Mouse (Mus musculus): ENCODE measurements around the gene Abcf2. TPM values are rescaled to one million over a fixed set of nuclear protein-coding genes. Genes with fewer than 3 reads are reported as not detected.

Gene Abcf2
- total RNA-seq, 2 experiments from 2014 or later: 44.2 to 47.5 TPM

- intact Hi-C loops (cut with DNase I): no loop called here
- no peak for DNase-seq
Observed at GRCm38 (mm10) chr5:24535731-24536130, 41.5 kb downstream of the Abcf2 start.

DNA sequence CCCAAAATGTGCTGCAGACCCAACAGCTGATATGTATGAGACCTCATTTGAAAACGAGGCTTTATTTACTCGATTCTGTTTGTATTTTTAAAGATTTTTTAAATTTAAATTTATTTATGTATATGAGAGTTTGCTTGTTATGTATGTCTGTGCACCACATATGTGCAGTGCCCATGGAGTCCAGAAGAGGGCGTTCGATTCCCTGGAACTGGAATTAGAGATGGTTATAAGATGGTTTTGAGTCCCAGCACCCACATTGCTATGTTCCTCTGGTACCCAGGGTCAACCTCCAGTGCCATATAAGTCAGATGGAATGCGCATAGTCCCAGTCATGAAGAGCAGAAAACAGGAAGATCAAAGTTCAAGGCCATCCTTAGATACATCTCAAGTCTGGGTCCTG, 43.0 kb downstream of the Abcf2 start:
- intact Hi-C loops (cut with DNase I): loop anchor here (5.0 kb wide), 1 partner anchor 118 kb away; no protein-coding TSS in a partner anchor

GRCm38 (mm10) chr5:24533391-24533790, 43.9 kb downstream of the Abcf2 start:
- intact Hi-C loops (cut with DNase I): loop anchor here (5.0 kb wide), 1 partner anchor 119 kb away; no protein-coding TSS in a partner anchor
- no peak for DNase-seq

More for the DNA sequence above, 43.0 kb downstream of the Abcf2 start:
- no peak for DNase-seq

DNA sequence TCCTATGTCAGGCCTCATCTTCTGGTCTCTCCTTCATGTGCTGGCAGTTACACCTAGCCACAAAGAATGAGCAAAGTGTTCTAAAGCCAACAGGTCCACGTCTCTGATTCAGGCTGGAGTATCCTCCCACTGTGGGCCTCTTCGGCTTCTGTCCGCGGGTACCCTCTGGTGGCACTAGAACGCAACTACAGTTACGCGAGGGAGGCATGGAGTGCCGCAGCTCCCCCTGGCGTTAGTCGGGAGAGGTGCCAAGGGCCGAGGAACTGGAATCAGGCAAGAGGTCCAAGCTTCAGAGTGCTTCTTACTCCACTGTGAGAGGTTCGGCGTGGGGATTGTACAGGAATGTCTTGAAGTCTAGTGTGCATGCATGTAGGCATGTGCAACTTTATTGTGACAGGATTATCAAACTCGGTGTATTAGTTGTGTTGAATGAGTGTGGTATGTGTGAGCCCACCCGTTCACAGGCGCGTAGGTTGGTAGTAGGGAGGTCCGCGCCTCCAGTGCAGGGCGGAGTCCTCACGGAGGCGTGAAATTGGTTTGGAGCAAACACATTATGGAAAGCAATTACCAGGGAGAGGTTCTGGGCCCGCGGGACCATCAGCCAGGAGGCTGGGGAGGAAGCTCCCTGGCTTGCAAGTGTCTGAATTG, 47.1 kb downstream of the Abcf2 start:
- peak; percentile 94 to 98 for DNase-seq
- intact Hi-C loops (cut with DNase I): loop anchor here (1.0 to 5.0 kb wide), 3 partner anchors 47 to 122 kb away; no protein-coding TSS in a partner anchor

GRCm38 (mm10) chr5:24527780-24528179, 49.5 kb downstream of the Abcf2 start:
- intact Hi-C loops (cut with DNase I): no loop called here
- no peak for DNase-seq

DNA sequence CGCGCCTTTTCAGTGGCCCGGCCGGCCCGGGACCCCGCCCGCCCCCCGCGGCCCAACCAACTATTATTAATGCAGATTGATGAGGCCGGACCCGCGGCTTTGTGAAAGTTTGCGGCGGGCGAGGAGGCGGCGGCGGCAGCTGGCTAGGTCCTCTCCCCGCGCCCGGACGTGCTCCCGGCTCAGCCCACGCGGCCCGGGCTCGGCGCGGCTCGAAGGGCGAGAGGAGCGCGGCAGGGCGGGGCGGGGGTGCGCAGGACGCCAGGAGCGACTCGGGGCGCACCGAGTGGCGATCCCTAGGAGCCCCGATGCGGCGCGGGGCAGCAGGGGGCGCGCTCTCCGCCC, 50.4 kb downstream of the Abcf2 start, which contains the start of gene Gbx1:
Gene Gbx1 (minus strand): TSS at position 314 of the 342 bp plus-strand sequence.
- peak; percentile 36 to 41 for DNase-seq
- intact Hi-C loops (cut with DNase I): no loop called here

- intact Hi-C loops (cut with DNase I): no loop called here
- no peak for DNase-seq
Observed at GRCm38 (mm10) chr5:24526190-24526888, 50.9 kb downstream of the Abcf2 start.

- intact Hi-C loops (cut with DNase I): no loop called here
Observed at GRCm38 (mm10) chr5:24525360-24526189, 51.7 kb downstream of the Abcf2 start.

DNA sequence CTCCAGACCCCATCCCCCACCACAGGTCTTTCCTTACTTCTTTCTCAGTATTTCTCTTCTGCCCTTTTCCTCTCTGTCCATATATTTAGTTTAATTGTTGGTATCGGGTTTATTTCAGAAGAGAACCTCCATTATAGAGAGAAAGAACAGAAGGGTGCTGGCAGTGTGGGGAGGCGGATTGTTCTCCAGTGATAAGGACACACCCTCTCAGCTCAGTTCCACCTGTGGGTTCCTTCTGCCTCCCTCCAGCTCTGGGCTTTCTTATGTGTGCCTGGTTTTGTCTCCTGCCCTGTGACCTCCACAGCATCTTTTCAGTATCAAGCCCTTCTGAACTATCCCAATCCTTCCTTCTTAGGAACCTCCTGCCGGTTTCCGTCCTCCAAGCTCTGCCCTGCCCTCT, 52.7 kb downstream of the Abcf2 start:
- no peak for DNase-seq
- intact Hi-C loops (cut with DNase I): no loop called here

More at GRCm38 (mm10) chr5:24525360-24526189, 51.7 kb downstream of the Abcf2 start:
- DNase-seq: no peak

GRCm38 (mm10) chr5:24523806-24524205, 53.5 kb downstream of the Abcf2 start:
- no peak for DNase-seq
- intact Hi-C loops (cut with DNase I): no loop called here

DNA sequence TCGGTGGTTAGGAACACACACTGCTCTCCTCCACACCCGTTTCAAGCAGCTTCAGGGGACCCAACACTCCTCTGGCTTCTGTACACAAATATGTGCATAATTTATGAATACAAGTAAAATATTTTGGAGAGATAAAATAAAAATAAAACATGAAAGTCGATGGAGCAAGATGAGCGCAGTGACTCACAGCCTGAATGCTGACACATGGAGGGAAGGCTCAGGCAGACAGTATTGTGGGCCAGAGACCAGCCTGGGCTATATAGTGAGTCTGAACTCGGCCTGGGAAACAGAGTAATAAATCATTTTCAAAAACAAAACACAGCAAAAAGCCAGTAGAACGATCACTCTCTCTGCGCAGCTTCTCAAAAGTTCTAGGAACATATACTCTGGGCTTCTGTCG, 55.9 kb downstream of the Abcf2 start:
- intact Hi-C loops (cut with DNase I): no loop called here
- DNase-seq: no peak

Small RNAs within 50 kb of the gene (microRNA-seq; reads per million reads assigned to microRNA genes)
- 263 to 271 reads per million in 2 experiments for gene Mir671

Other genes starting within 250 kb of the Abcf2 start
- gene Kcnh2, start 225.9 kb downstream of the Abcf2 start, total RNA-seq (2021): 10 to 100 TPM; 90.5 to 93.9 TPM
- gene Nos3, start 212.7 kb downstream of the Abcf2 start, total RNA-seq (2021): 10 to 100 TPM; 44.0 to 44.4 TPM
- under 1 TPM; 0.62 to 0.89 TPM for gene Atg9b, start 185.3 kb downstream of the Abcf2 start, total RNA-seq (2021)
- gene Abcb8, start 183.8 kb downstream of the Abcf2 start, total RNA-seq (2021): 10 to 100 TPM; 85.0 to 88.5 TPM
- under 1 TPM; 0.12 to 0.22 TPM for gene Asic3, start 164.1 kb downstream of the Abcf2 start, total RNA-seq (2021)
- gene Cdk5, start 153.9 kb downstream of the Abcf2 start, total RNA-seq (2021): 10 to 100 TPM; 21.5 to 25.0 TPM
- 10 to 100 TPM; 49.2 to 52.4 TPM for gene Slc4a2, start 153.6 kb downstream of the Abcf2 start, total RNA-seq (2021)
- 100 to 1,000 TPM; 207 to 209 TPM for gene Fastk, start 132.2 kb downstream of the Abcf2 start, total RNA-seq (2021)
- gene Tmub1, start 129.6 kb downstream of the Abcf2 start, total RNA-seq (2021): 10 to 100 TPM in 1 of 2 experiments, 1 to 10 TPM in 1; 9.6 to 10.7 TPM
- gene Agap3, start 125.3 kb downstream of the Abcf2 start, total RNA-seq (2021): 10 to 100 TPM; 83.1 to 84.8 TPM
- gene Gbx1, start 50.3 kb downstream of the Abcf2 start, total RNA-seq (2021): under 1 TPM in 1 of 2 experiments, not detected in 1; 0.10 TPM
- gene Asb10, start 36.5 kb downstream of the Abcf2 start, total RNA-seq (2021): 10 to 100 TPM; 41.9 to 47.0 TPM
- gene 4931409K22Rik, start 20.7 kb downstream of the Abcf2 start, total RNA-seq (2021): not detected
- 10 to 100 TPM; 19.4 to 19.8 TPM for gene Chpf2, start 9.3 kb upstream of the Abcf2 start, total RNA-seq (2021)
- 10 to 100 TPM; 61.4 to 67.8 TPM for gene Smarcd3, start 46.9 kb upstream of the Abcf2 start, total RNA-seq (2021)
- 10 to 100 TPM; 29.3 to 31.6 TPM for gene Nub1, start 108.1 kb upstream of the Abcf2 start, total RNA-seq (2021)
- gene Wdr86, start 153.3 kb upstream of the Abcf2 start, total RNA-seq (2021): 1 to 10 TPM; 1.1 to 2.5 TPM
- gene Crygn, start 180.5 kb upstream of the Abcf2 start, total RNA-seq (2021): not detected

All from heart, postnatal 10 days (tissue).